Mouse (Mus musculus) lung, postnatal 0 days (tissue): ENCODE measurements at regions not wholly inside any gene's neighbourhood (a gene's known extent, or its start where the extent isn't known, plus 50 kb on each side); places are given as distances from the start of the nearest gene placed in this dataset.
"Not testable (repeated sequence)": the region's sequence is repeated elsewhere in the genome, so short reads cannot be mapped to it uniquely, and the experiment has no call there.

Experiments
- CTCF ChIP-seq: IDR thresholded peaks from 2 replicates; pipeline ENCODE4 v1.5.1; 2016; ENCODE audit warnings: antibody characterized with exemption, mild to moderate bottlenecking
- EP300 ChIP-seq: IDR thresholded peaks from 2 replicates; pipeline ENCODE4 v1.6.1; 2016; ENCODE audit warnings: antibody characterized with exemption, mild to moderate bottlenecking, control low read depth

DNA sequence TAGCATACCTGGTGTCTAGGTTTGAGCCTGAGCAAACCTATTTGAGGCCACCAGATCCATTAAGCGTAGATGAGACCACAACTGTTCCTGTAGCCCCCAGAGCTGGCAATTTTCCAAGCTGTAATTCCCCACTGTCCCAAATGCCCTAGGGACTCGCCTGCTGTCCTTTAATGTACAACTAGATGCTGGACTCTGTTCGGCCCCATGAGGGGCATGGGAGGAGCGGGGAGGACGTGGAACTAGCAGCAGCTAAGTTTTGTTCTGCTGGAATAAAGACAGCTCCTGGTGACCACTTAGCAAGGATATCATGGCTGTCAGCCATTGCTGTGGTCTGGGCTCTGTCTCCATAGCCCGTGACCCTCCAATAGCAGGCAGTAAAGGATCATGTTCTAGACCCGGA is 103.1 kb downstream of the Ero1lb start:
- not testable (repeated sequence) for TF ChIP-seq EP300, CTCF
